22 mouse cellular contexts compared by ENCODE assay signal in the genomic region with DNA sequence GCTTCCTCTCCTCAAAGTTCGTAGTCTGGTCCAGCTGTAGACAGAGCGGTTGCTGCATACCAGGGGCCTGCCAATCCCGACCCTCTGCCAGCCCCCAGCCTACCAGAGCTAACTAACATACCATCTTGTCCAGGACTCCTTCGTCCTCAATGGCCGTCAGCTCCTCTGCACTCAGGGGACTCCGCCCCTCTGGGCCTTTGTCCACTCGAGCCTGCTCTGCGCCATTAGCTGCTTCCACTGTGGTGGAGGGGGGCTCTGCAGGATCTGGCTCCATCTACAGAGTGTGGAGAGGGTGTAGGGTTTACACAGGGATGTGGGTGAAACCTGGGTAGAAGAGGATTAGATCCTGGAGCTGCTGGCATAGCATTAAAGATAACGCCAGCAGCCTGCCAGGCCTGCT. TPM values are rescaled to one million over a fixed set of nuclear protein-coding genes. Genes with fewer than 3 reads are reported as not detected.
DNase-seq lines count a peak whose midpoint lies in the region; ATAC-seq and TF ChIP-seq lines count a peak whose summit lies in the region.
"Had no signal": no experiment of that assay in that cellular context is flagged by ENCODE, and none has a peak within 500 bp of the region (broad histone marks: within the 10 kb centered on the region; RNA-seq: fewer than 3 reads in every experiment).

No protein-coding gene starts in this region.

- H3K36me3 ChIP-seq in heart, embryonic 12.5 days = peaks cover 99% of the 10 kb centered on the region
- H3K36me3 ChIP-seq in heart, embryonic 10.5 days = peaks cover 99% of the 10 kb centered on the region
- H3K36me3 ChIP-seq in small intestine, adult 2 months (ENCODE audit: control insufficient read depth, insufficient read depth, low read length) = peaks cover 77% of the 10 kb centered on the region

- DNase-seq in cerebellum, adult 9-11 months = peak; percentile 12
- no peak for DNase-seq in cerebellum, postnatal 14 days
- DNase-seq in heart, embryonic 10.5 days (ENCODE audit: low spot score) = no peak
- no peak for DNase-seq in layer of hippocampus, adult 2 months (ENCODE audit: low spot score in 2 of 2)
- no peak for DNase-seq in layer of hippocampus, adult 9-10 months (ENCODE audit: low spot score)
- DNase-seq: adrenal gland, adult 2 months; adrenal gland, postnatal 25 days; cerebellum, adult 8-10 months; embryo, embryonic 11 days; kidney, adult 18-20 months had no signal

- peaks cover 22% of the 10 kb centered on the region for H3K4me1 ChIP-seq in heart, embryonic 12.5 days (replicated peaks)
- H3K4me1 ChIP-seq in heart, embryonic 10.5 days = peaks cover 29% of the 10 kb centered on the region
- no peaks in the 10 kb centered on the region for H3K4me1 ChIP-seq in small intestine, adult 2 months (ENCODE audit: control insufficient read depth, insufficient read depth, insufficient read length, low read length)
- H3K4me1 ChIP-seq: embryonic facial prominence, embryonic 15.5 days; hindbrain, embryonic 12.5 days; intestine, embryonic 15.5 days had no signal

- no peak for ATAC-seq in heart, embryonic 12.5 days (ENCODE audit: insufficient number of reproducible peaks, low FRiP score)
- ATAC-seq: forebrain, embryonic 14.5 days; intestine, embryonic 15.5 days had no signal

- peak overlapping the region; percentile 16; the same call in 1 of the 2 replicates for H3K9ac ChIP-seq in heart, embryonic 12.5 days
- H3K9ac ChIP-seq: embryonic facial prominence, embryonic 15.5 days; hindbrain, embryonic 12.5 days; intestine, embryonic 15.5 days had no signal

- H3K27ac ChIP-seq in heart, embryonic 12.5 days (ENCODE audit: poor library complexity, severe bottlenecking) = no peak overlapping the region
- no peak overlapping the region for H3K27ac ChIP-seq in heart, embryonic 10.5 days
- H3K27ac ChIP-seq in layer of hippocampus, adult 2 months = peak overlapping the region; percentile 28; the same call in 1 of the 2 replicates
- no peak overlapping the region for H3K27ac ChIP-seq in small intestine, adult 2 months (ENCODE audit: insufficient read depth, low read depth, low read length)
- H3K27ac ChIP-seq: embryonic facial prominence, embryonic 15.5 days; forebrain, embryonic 10.5 days; hindbrain, embryonic 12.5 days; intestine, embryonic 15.5 days had no signal

- no peaks in the 10 kb centered on the region for H3K27me3 ChIP-seq in heart, embryonic 12.5 days (replicated peaks)
- no peaks in the 10 kb centered on the region for H3K27me3 ChIP-seq in heart, embryonic 10.5 days (ENCODE audit: insufficient read depth, poor library complexity, severe bottlenecking)
- no peaks in the 10 kb centered on the region for H3K27me3 ChIP-seq in small intestine, adult 2 months (ENCODE audit: control insufficient read depth, insufficient read depth, low read length)
- H3K27me3 ChIP-seq: CH12.LX; embryonic facial prominence, embryonic 15.5 days; hindbrain, embryonic 12.5 days; intestine, embryonic 15.5 days had no signal

- H3K4me2 ChIP-seq in heart, embryonic 12.5 days = no peak overlapping the region
- H3K4me2 ChIP-seq: embryonic facial prominence, embryonic 15.5 days; hindbrain, embryonic 12.5 days; intestine, embryonic 15.5 days had no signal

- H3K9me3 ChIP-seq in heart, embryonic 12.5 days (replicated peaks) = no peaks in the 10 kb centered on the region
- no peaks in the 10 kb centered on the region for H3K9me3 ChIP-seq in heart, embryonic 10.5 days
- H3K9me3 ChIP-seq: embryonic facial prominence, embryonic 15.5 days; forebrain, embryonic 10.5 days; hindbrain, embryonic 12.5 days; intestine, embryonic 15.5 days had no signal

- 86% methylated on average over 9 of the region's 9 CpGs for WGBS in heart, embryonic 12.5 days
- WGBS in heart, embryonic 10.5 days = 86% methylated on average over 9 of the region's 9 CpGs
- WGBS in small intestine, adult 2 months = 84% methylated on average over 9 of the region's 9 CpGs

- TF ChIP-seq CTCF in layer of hippocampus, adult 2 months (conservative IDR thresholded peaks at IDR 0.05) = no peak
- TF ChIP-seq CTCF in small intestine, adult 2 months (IDR thresholded peaks at IDR 0.05; ENCODE audit: extremely low read depth, insufficient read length, insufficient replicate concordance, low read depth, low read length) = no peak

- H3K4me3 ChIP-seq in heart, embryonic 12.5 days = no peak overlapping the region
- no peak overlapping the region for H3K4me3 ChIP-seq in heart, embryonic 10.5 days
- H3K4me3 ChIP-seq in layer of hippocampus, adult 2 months = no peak overlapping the region
- H3K4me3 ChIP-seq in small intestine, adult 2 months (ENCODE audit: low read depth, low read length) = peak overlapping the region; percentile 8; the same call in 1 of the 2 replicates
- H3K4me3 ChIP-seq: embryonic facial prominence, embryonic 15.5 days; erythroblast, embryonic 14.5 days; forebrain, embryonic 10.5 days; hindbrain, embryonic 12.5 days; intestine, embryonic 15.5 days had no signal

- TF ChIP-seq POLR2A in small intestine, adult 2 months (IDR thresholded peaks at IDR 0.05; ENCODE audit: low read depth, low read length) = no peak

RNA-seq across cellular contexts. Expression of a gene that starts 11.7 kb away (rescaled TPM):
- 125 and 129 TPM in 2 replicates for polyA plus RNA-seq in heart, embryonic 12.5 days (2016; fragmentation: Nextera tagmentation; extraction: Ambion mirVana)
- 66.3 and 87.5 TPM in 2 replicates for polyA plus RNA-seq in heart, embryonic 10.5 days (2016; fragmentation: Nextera tagmentation; extraction: Ambion mirVana)
- 100 to 1,000 TPM; 199 to 202 TPM for total RNA-seq in layer of hippocampus, adult 2 months (2021)
- polyA plus RNA-seq in small intestine, adult 2 months (2012; rRNA removed) = 107 and 174 TPM in 2 replicates

RNA-seq across cellular contexts. Expression of a gene that starts 14.2 kb away (rescaled TPM):
- polyA plus RNA-seq in heart, embryonic 12.5 days (2016; fragmentation: Nextera tagmentation; extraction: Ambion mirVana) = 94.7 and 95.3 TPM in 2 replicates
- polyA plus RNA-seq in heart, embryonic 10.5 days (2016; fragmentation: Nextera tagmentation; extraction: Ambion mirVana) = 69.5 and 91.2 TPM in 2 replicates
- 10 to 100 TPM in 1 of 2 experiments, 1 to 10 TPM in 1; 7.4 to 10.3 TPM for total RNA-seq in layer of hippocampus, adult 2 months (2021)
- polyA plus RNA-seq in small intestine, adult 2 months (2012; rRNA removed) = 46.4 and 54.0 TPM in 2 replicates

RNA-seq across cellular contexts. Expression of a gene that starts 21.6 kb away (rescaled TPM):
- 11.4 and 11.5 TPM in 2 replicates for polyA plus RNA-seq in heart, embryonic 12.5 days (2016; fragmentation: Nextera tagmentation; extraction: Ambion mirVana)
- 2.8 and 9.7 TPM in 2 replicates for polyA plus RNA-seq in heart, embryonic 10.5 days (2016; fragmentation: Nextera tagmentation; extraction: Ambion mirVana)
- total RNA-seq in layer of hippocampus, adult 2 months (2021) = 10 to 100 TPM; 87.1 to 97.1 TPM
- polyA plus RNA-seq in small intestine, adult 2 months (2012; rRNA removed) = 12.9 and 22.5 TPM in 2 replicates
- total RNA-seq: CH12.LX; common myeloid progenitor, adult 5-6 weeks had no signal
- polyA plus RNA-seq: erythroblast, embryonic 14.5 days had no signal

RNA-seq across cellular contexts. Expression of a gene that starts 38.1 kb away (rescaled TPM):
- polyA plus RNA-seq in heart, embryonic 12.5 days (2016; fragmentation: Nextera tagmentation; extraction: Ambion mirVana) = 0.26 and 0.30 TPM in 2 replicates
- polyA plus RNA-seq in heart, embryonic 10.5 days (2016; fragmentation: Nextera tagmentation; extraction: Ambion mirVana) = 0.21 and 0.70 TPM in 2 replicates
- 1 to 10 TPM; 2.1 to 2.3 TPM for total RNA-seq in layer of hippocampus, adult 2 months (2021)
- 0.18 and 0.48 TPM in 2 replicates for polyA plus RNA-seq in small intestine, adult 2 months (2012; rRNA removed)
- total RNA-seq: CH12.LX; common myeloid progenitor, adult 5-6 weeks; granulocyte monocyte progenitor cell, adult 5-6 weeks; heart, postnatal 36 days had no signal
- polyA plus RNA-seq: erythroblast, embryonic 14.5 days had no signal
